11 mouse cellular contexts compared by ENCODE assay signal in genomic region chr14:47234526-47235250, GRCm38 (mm10).
"Had no signal": no experiment of that assay in that cellular context is flagged by ENCODE, and none has a peak within 500 bp of the region (broad histone marks: within the 10 kb centered on the region; RNA-seq: fewer than 3 reads in every experiment).

No protein-coding gene starts in this region.

- H3K27ac ChIP-seq: kidney, postnatal 0 days; layer of hippocampus, adult 2 months; limb, embryonic 12.5 days; stomach, postnatal 0 days had no signal

- H3K4me3 ChIP-seq: layer of hippocampus, adult 2 months; limb, embryonic 12.5 days had no signal

- ATAC-seq: lung, postnatal 0 days had no signal

- H3K4me1 ChIP-seq: limb, embryonic 12.5 days had no signal

- H3K4me2 ChIP-seq: limb, embryonic 12.5 days had no signal

- DNase-seq: kidney, adult 11 months; kidney, adult 9 months; kidney, postnatal 4 days; lung, adult 2 months; lung, postnatal 36 days; right cerebral cortex, adult 18-20 months had no signal

- H3K27me3 ChIP-seq: limb, embryonic 12.5 days had no signal

- H3K9ac ChIP-seq: limb, embryonic 12.5 days had no signal
